31 mouse cellular contexts compared by ENCODE assay signal in genomic region chr8:127579436-127579835, GRCm38 (mm10).
DNase-seq lines count a peak whose midpoint lies in the region; ATAC-seq and TF ChIP-seq lines count a peak whose summit lies in the region.
"Had no signal": no experiment of that assay in that cellular context is flagged by ENCODE, and none has a peak within 500 bp of the region (broad histone marks: within the 10 kb centered on the region; RNA-seq: fewer than 3 reads in every experiment).

No protein-coding gene starts in this region.

- H3K4me1 ChIP-seq in hindbrain, embryonic 15.5 days (replicated peaks), result no peaks in the 10 kb centered on the region; the same call in 1 of the 2 replicates
- no peaks in the 10 kb centered on the region for H3K4me1 ChIP-seq in hindbrain, embryonic 12.5 days
- H3K4me1 ChIP-seq in CH12.LX (ENCODE audit: control insufficient read depth in 1 of 2, insufficient read depth in 2 of 2) (0 out of 4 replicates have a peak, but pooled peaks cover 0 to 3% of the 10 kb centered on the region in 2 experiments), ES-E14 (ENCODE audit: control insufficient read depth in 2 of 2, insufficient read depth in 2 of 2, low read length in 2 of 2, poor library complexity in 1 of 2) (peaks cover 2 to 3% of the 10 kb centered on the region in 2 experiments; a peak in 2 of 4 replicates)
- peaks cover 8% of the 10 kb centered on the region; the same call in 1 of the 2 replicates for H3K4me1 ChIP-seq in limb, embryonic 13.5 days
- no peaks in the 10 kb centered on the region for H3K4me1 ChIP-seq in lung, postnatal 0 days (ENCODE audit: insufficient read depth, low read depth, low read length)
- H3K4me1 ChIP-seq: embryonic facial prominence, embryonic 13.5 days; forebrain, embryonic 10.5 days; heart, embryonic 13.5 days; hindbrain, embryonic 10.5 days; lung, embryonic 15.5 days had no signal

- WGBS in hindbrain, embryonic 15.5 days, result 95% methylated on average over 9 of the region's 9 CpGs
- WGBS in hindbrain, embryonic 12.5 days, result 89% methylated on average over 9 of the region's 9 CpGs
- 89% methylated on average over 9 of the region's 9 CpGs for WGBS in limb, embryonic 13.5 days
- WGBS in lung, postnatal 0 days, result 85% methylated on average over 9 of the region's 9 CpGs

- DNase-seq in CH12.LX (ENCODE audit: extremely low read depth), result peak; percentile 53
- peak; percentile 53 for DNase-seq in ES-E14 (ENCODE audit: low read depth, low spot score)
- DNase-seq in lung, postnatal 0 days (ENCODE audit: low spot score), result no peak
- DNase-seq in layer of hippocampus, adult 8-10 months (ENCODE audit: low spot score in 2 of 2), result no peak
- no peak for DNase-seq in lung, postnatal 36 days
- DNase-seq: adrenal gland, postnatal 25 days; cerebellum, adult 18-20 months; cerebellum, postnatal 10 days; gastrocnemius, adult 2 months; gastrocnemius, postnatal 36 days; heart, adult 2 months; heart, postnatal 10 days; kidney, adult 9 months; kidney, postnatal 10 days; lung, postnatal 4 days; midbrain, embryonic 14.5 days; right cerebral cortex, adult 18-20 months had no signal

- TF ChIP-seq EP300 in CH12.LX (IDR thresholded peaks at IDR 0.05; ENCODE audit: low read length), result no peak
- TF ChIP-seq EP300 in lung, postnatal 0 days (IDR thresholded peaks at IDR 0.05), result no peak

- in situ Hi-C loops in CH12.LX (cut with MboI; ENCODE audit: low pct_ligation_motif_present, low pct_unique_long_range_greater_than_20kb, low sequenced_read_pairs) (loop anchor here (25.0 kb wide), 1 partner anchor 908 kb away; no protein-coding TSS in a partner anchor), ES-E14 (cut with MboI; ENCODE audit: low sequenced_read_pairs in 2 of 2, unreplicated experiment in 2 of 2) (no loop called here)

- 0 out of 2 replicates have a peak overlapping the region, but pooled peaks have one; percentile 1 for H3K27ac ChIP-seq in hindbrain, embryonic 15.5 days (replicated peaks)
- no peak overlapping the region for H3K27ac ChIP-seq in hindbrain, embryonic 12.5 days
- H3K27ac ChIP-seq in CH12.LX (ENCODE audit: insufficient read depth, low read depth), result no peak overlapping the region
- H3K27ac ChIP-seq in ES-E14 (ENCODE audit: insufficient read depth, low read depth, low read length, poor library complexity, severe bottlenecking), result no peak overlapping the region
- H3K27ac ChIP-seq in limb, embryonic 13.5 days, result 0 out of 2 replicates have a peak overlapping the region, but pooled peaks have one; percentile 28
- H3K27ac ChIP-seq in lung, postnatal 0 days (ENCODE audit: low read length), result no peak overlapping the region
- H3K27ac ChIP-seq: embryonic facial prominence, embryonic 13.5 days; forebrain, embryonic 10.5 days; forebrain, embryonic 15.5 days; gastrocnemius, adult 2 months; heart, adult 2 months; heart, embryonic 13.5 days; hindbrain, embryonic 10.5 days; hindbrain, postnatal 0 days; lung, embryonic 15.5 days; neural tube, embryonic 15.5 days; stomach, postnatal 0 days had no signal

- TF ChIP-seq POLR2A in CH12.LX (IDR thresholded peaks at IDR 0.05; ENCODE audit: low read depth, low read length), result no peak

- no peak overlapping the region for H3K9ac ChIP-seq in hindbrain, embryonic 15.5 days
- no peak overlapping the region for H3K9ac ChIP-seq in hindbrain, embryonic 12.5 days
- H3K9ac ChIP-seq in CH12.LX (ENCODE audit: insufficient read depth, low read depth) (no peak overlapping the region), ES-E14 (ENCODE audit: insufficient read depth, low read depth, low read length, poor library complexity, severe bottlenecking) (no peak overlapping the region; the same call in 1 of the 2 replicates)
- no peak overlapping the region for H3K9ac ChIP-seq in limb, embryonic 13.5 days
- H3K9ac ChIP-seq in lung, postnatal 0 days (replicated peaks; ENCODE audit: low read depth), result no peak overlapping the region
- H3K9ac ChIP-seq: embryonic facial prominence, embryonic 13.5 days; forebrain, embryonic 15.5 days; heart, embryonic 13.5 days; lung, embryonic 15.5 days; neural tube, embryonic 15.5 days had no signal

- H3K36me3 ChIP-seq in hindbrain, embryonic 15.5 days, result no peaks in the 10 kb centered on the region
- no peaks in the 10 kb centered on the region for H3K36me3 ChIP-seq in hindbrain, embryonic 12.5 days
- H3K36me3 ChIP-seq in CH12.LX (replicated peaks in 1 of 2; ENCODE audit: control insufficient read depth in 1 of 2, insufficient read depth in 1 of 2, low read length in 1 of 2), result no peaks in the 10 kb centered on the region
- no peaks in the 10 kb centered on the region for H3K36me3 ChIP-seq in ES-E14 (ENCODE audit: control insufficient read depth, insufficient read depth, low read length, poor library complexity, severe bottlenecking)
- H3K36me3 ChIP-seq in limb, embryonic 13.5 days, result no peaks in the 10 kb centered on the region
- no peaks in the 10 kb centered on the region for H3K36me3 ChIP-seq in lung, postnatal 0 days (ENCODE audit: insufficient read depth, low read length)
- H3K36me3 ChIP-seq: embryonic facial prominence, embryonic 13.5 days; forebrain, embryonic 10.5 days; forebrain, embryonic 15.5 days; G1E; heart, embryonic 13.5 days; hindbrain, embryonic 10.5 days; lung, embryonic 15.5 days; neural tube, embryonic 15.5 days had no signal

- H3K4me2 ChIP-seq in hindbrain, embryonic 15.5 days, result no peak overlapping the region
- H3K4me2 ChIP-seq in hindbrain, embryonic 12.5 days (replicated peaks), result no peak overlapping the region
- peak overlapping the region; percentile 7; the same call in 1 of the 2 replicates for H3K4me2 ChIP-seq in CH12.LX (ENCODE audit: insufficient read depth, low read depth, poor library complexity, severe bottlenecking)
- no peak overlapping the region for H3K4me2 ChIP-seq in limb, embryonic 13.5 days (replicated peaks)
- no peak overlapping the region for H3K4me2 ChIP-seq in lung, postnatal 0 days (replicated peaks; ENCODE audit: low read depth, low read length)
- H3K4me2 ChIP-seq: embryonic facial prominence, embryonic 13.5 days; forebrain, embryonic 15.5 days; heart, embryonic 13.5 days; lung, embryonic 15.5 days; neural tube, embryonic 15.5 days had no signal

- H3K79me2 ChIP-seq in CH12.LX (replicated peaks; ENCODE audit: control insufficient read depth, extremely low read depth, insufficient read depth, poor library complexity, severe bottlenecking), result no peaks in the 10 kb centered on the region

- TF ChIP-seq RAD21 in CH12.LX (IDR thresholded peaks at IDR 0.05; ENCODE audit: low read depth, low read length), result no peak

- H3K4me3 ChIP-seq in hindbrain, embryonic 15.5 days, result no peak overlapping the region
- H3K4me3 ChIP-seq in hindbrain, embryonic 12.5 days, result no peak overlapping the region
- H3K4me3 ChIP-seq in CH12.LX (replicated peaks in 1 of 3; ENCODE audit: low read depth in 2 of 3, low read length in 2 of 3, poor library complexity in 1 of 3) (peak overlapping the region in 1 of 3 experiments; percentile 31), ES-E14 (ENCODE audit: insufficient read depth in 1 of 2, low read depth in 1 of 2, low read length in 2 of 2, poor library complexity in 1 of 2, severe bottlenecking in 1 of 2) (peak overlapping the region; percentile 34 to 66; a peak in 3 of 4 replicates)
- no peak overlapping the region for H3K4me3 ChIP-seq in limb, embryonic 13.5 days
- H3K4me3 ChIP-seq in lung, postnatal 0 days (ENCODE audit: low read depth, low read length), result no peak overlapping the region
- H3K4me3 ChIP-seq: embryonic facial prominence, embryonic 13.5 days; forebrain, embryonic 10.5 days; forebrain, embryonic 15.5 days; gastrocnemius, adult 2 months; heart, adult 2 months; heart, embryonic 13.5 days; hindbrain, embryonic 10.5 days; lung, embryonic 15.5 days; neural tube, embryonic 15.5 days had no signal

- no peak for TF ChIP-seq CTCF in CH12.LX (conservative IDR thresholded peaks at IDR 0.05 in 1 of 2, IDR thresholded peaks at IDR 0.05 in 1 of 2; ENCODE audit: low read depth in 2 of 2, low read length in 2 of 2)
- no peak for TF ChIP-seq CTCF in lung, postnatal 0 days (IDR thresholded peaks at IDR 0.05)

- dilution Hi-C loops in CH12.LX (cut with MboI; ENCODE audit: extremely low pct_ligation_motif_present, extremely low pct_unique_long_range_greater_than_20kb, low sequenced_read_pairs), result no loop called here

- H3K27me3 ChIP-seq in hindbrain, embryonic 15.5 days, result no peaks in the 10 kb centered on the region
- no peaks in the 10 kb centered on the region for H3K27me3 ChIP-seq in hindbrain, embryonic 12.5 days
- no peaks in the 10 kb centered on the region for H3K27me3 ChIP-seq in CH12.LX (replicated peaks)
- H3K27me3 ChIP-seq in limb, embryonic 13.5 days, result no peaks in the 10 kb centered on the region
- H3K27me3 ChIP-seq in lung, postnatal 0 days (replicated peaks; ENCODE audit: insufficient read depth, low read length), result no peaks in the 10 kb centered on the region
- H3K27me3 ChIP-seq: embryonic facial prominence, embryonic 13.5 days; forebrain, embryonic 15.5 days; heart, embryonic 13.5 days; lung, embryonic 15.5 days; neural tube, embryonic 15.5 days had no signal

- H3K9me3 ChIP-seq in hindbrain, embryonic 15.5 days, result no peaks in the 10 kb centered on the region
- H3K9me3 ChIP-seq in hindbrain, embryonic 12.5 days (replicated peaks), result no peaks in the 10 kb centered on the region
- H3K9me3 ChIP-seq in CH12.LX (replicated peaks; ENCODE audit: low read length) (no peaks in the 10 kb centered on the region), ES-E14 (ENCODE audit: control insufficient read depth, insufficient read depth, low read depth, low read length) (no peaks in the 10 kb centered on the region)
- H3K9me3 ChIP-seq in limb, embryonic 13.5 days, result no peaks in the 10 kb centered on the region
- no peaks in the 10 kb centered on the region for H3K9me3 ChIP-seq in lung, postnatal 0 days (ENCODE audit: low read length)
- H3K9me3 ChIP-seq: embryonic facial prominence, embryonic 13.5 days; forebrain, embryonic 10.5 days; forebrain, embryonic 15.5 days; heart, embryonic 13.5 days; hindbrain, embryonic 10.5 days; lung, embryonic 15.5 days; neural tube, embryonic 15.5 days had no signal

- no peak for ATAC-seq in hindbrain, embryonic 15.5 days (ENCODE audit: low FRiP score, low read depth)
- no peak for ATAC-seq in hindbrain, embryonic 12.5 days (ENCODE audit: low FRiP score)
- no peak for ATAC-seq in limb, embryonic 13.5 days (ENCODE audit: low FRiP score, low read depth)
- no peak for ATAC-seq in lung, postnatal 0 days
- ATAC-seq: forebrain, embryonic 15.5 days; hindbrain, postnatal 0 days; intestine, postnatal 0 days had no signal

TF ChIP-seq in CH12.LX, 34 proteins besides CTCF, POLR2A, EP300 and RAD21 (continues in another document):
- TF ChIP-seq USF1 (IDR thresholded peaks at IDR 0.05; ENCODE audit: low read depth, low read length) (no peak), ZNF384 (IDR thresholded peaks at IDR 0.05; ENCODE audit: low read depth, low read length) (no peak), ZC3H11A (IDR thresholded peaks at IDR 0.05; ENCODE audit: low read depth, low read length) (no peak), MAX (IDR thresholded peaks at IDR 0.05; ENCODE audit: low read length) (no peak)

TF ChIP-seq in ES-E14, 5 proteins besides CTCF, POLR2A, EP300 and RAD21 (continues in another document):
- TF ChIP-seq HCFC1 (IDR thresholded peaks at IDR 0.05; ENCODE audit: borderline replicate concordance, insufficient read depth, low read length), result no peak
- TF ChIP-seq ZNF384 (IDR thresholded peaks at IDR 0.05; ENCODE audit: low read depth, low read length), result no peak
- no peak for TF ChIP-seq CHD2 (IDR thresholded peaks at IDR 0.05; ENCODE audit: low read depth, low read length)
- no peak for TF ChIP-seq MAFK (IDR thresholded peaks at IDR 0.05; ENCODE audit: insufficient read depth, low read depth, low read length)

Comparison
In these comparisons a context has a peak if more than half of its experiments do, and no peak if none do; other contexts are left out.
1. H3K27ac ChIP-seq: peak in hindbrain, embryonic 15.5 days (single experiment) and limb, embryonic 13.5 days (single experiment); none in hindbrain, embryonic 12.5 days (single experiment), CH12.LX (single experiment), ES-E14 (single experiment) and lung, postnatal 0 days (single experiment).
2. H3K4me3 ChIP-seq: peak in ES-E14 (2 of 2); none in hindbrain, embryonic 15.5 days (single experiment), hindbrain, embryonic 12.5 days (single experiment), limb, embryonic 13.5 days (single experiment) and lung, postnatal 0 days (single experiment).
3. DNase-seq: peak in CH12.LX (single experiment) and ES-E14 (single experiment); none in lung, postnatal 0 days (single experiment), layer of hippocampus, adult 8-10 months (0 of 2) and lung, postnatal 36 days (single experiment).